Mouse (Mus musculus) neural tube, embryonic 15.5 days (tissue): ENCODE results near the gene Rprd2. TPM values are rescaled to one million over a fixed set of nuclear protein-coding genes. Genes with fewer than 3 reads are reported as not detected.

Source experiments
- ATAC-seq: fragments of 200-750 bp; cut with Nextera tagmentation; 2 replicates; pipeline ENCODE4 v1.8.0; 2017; ENCODE audit warnings: mild to moderate bottlenecking, moderate TSS enrichment, moderate library complexity; ENCODE audit not compliant: low FRiP score
- H3K27ac ChIP-seq: fragments of 300-500 bp; sonication (generic); replicated peaks from 2 replicates; pipeline ENCODE4 v1.5.1; 2015; ENCODE audit warnings: mild to moderate bottlenecking, inconsistent platforms
- H3K27me3 ChIP-seq: fragments of 300-500 bp; sonication (generic); replicated peaks from 2 replicates; pipeline ENCODE4 v1.6.1; 2015; ENCODE audit warnings: inconsistent platforms
- H3K36me3 ChIP-seq: fragments of 300-500 bp; sonication (generic); 2 replicates; pipeline ENCODE4 v1.6.1; 2015; ENCODE audit warnings: inconsistent platforms
- H3K4me1 ChIP-seq: fragments of 300-500 bp; sonication (generic); 2 replicates; pipeline ENCODE4 v1.6.1; 2015; ENCODE audit warnings: inconsistent platforms
- H3K4me2 ChIP-seq: fragments of 300-500 bp; sonication (generic); 2 replicates; pipeline ENCODE4 v1.6.1; 2015; ENCODE audit warnings: inconsistent platforms, mild to moderate bottlenecking, moderate library complexity
- H3K4me3 ChIP-seq: fragments of 300-500 bp; sonication (generic); replicated peaks from 2 replicates; pipeline ENCODE4 v1.5.1; 2015; ENCODE audit warnings: mild to moderate bottlenecking, inconsistent platforms
- H3K9ac ChIP-seq: fragments of 300-500 bp; sonication (generic); replicated peaks from 2 replicates; pipeline ENCODE4 v1.6.1; 2015; ENCODE audit warnings: mild to moderate bottlenecking, inconsistent platforms
- H3K9me3 ChIP-seq: fragments of 300-500 bp; sonication (generic); replicated peaks from 2 replicates; pipeline ENCODE4 v1.6.1; 2016; ENCODE audit warnings: inconsistent platforms
- WGBS: fragments of 180-500 bp; shearing (Covaris S2); methylation state at CpG from one replicate; pipeline ENCODE4 v1.1.7; 2015; ENCODE audit warnings: mixed read lengths; 5-methylcytosine and 5-hydroxymethylcytosine counted together
- polyA plus RNA-seq: library from polyadenylated mRNA; unstranded; fragments of >200 nt; fragmentation: Nextera tagmentation; extraction: Ambion mirVana; gene quantifications from 2 replicates; pipeline ENCODE4 v1.2.1, GENCODE M21; 2015

Gene Rprd2
- polyA plus RNA-seq, 1 experiment from 2014 or later = 22.3 TPM

GRCm38 (mm10) chr3:95732744-95733521, 85.7 kb downstream of the Rprd2 start:
- WGBS = 89% methylated on average over 11 of the region's 11 CpGs
- H3K36me3 ChIP-seq = peaks cover 17% of the 10 kb centered on the region
- no peaks in the 10 kb centered on the region for H3K4me1 ChIP-seq
- no peak overlapping the region for H3K9ac ChIP-seq
- ATAC-seq = no peak
- H3K27me3 ChIP-seq = no peaks in the 10 kb centered on the region
- no peaks in the 10 kb centered on the region for H3K9me3 ChIP-seq
- no peak overlapping the region for H3K4me2 ChIP-seq
- H3K4me3 ChIP-seq = no peak overlapping the region
- H3K27ac ChIP-seq = no peak overlapping the region

GRCm38 (mm10) chr3:95732297-95732696, 86.4 kb downstream of the Rprd2 start:
- Histone ChIP-seq H3K27me3 (no peaks in the 10 kb centered on the region), H3K4me1 (no peaks in the 10 kb centered on the region), H3K36me3 (peaks cover 17% of the 10 kb centered on the region), H3K4me2 (no peak overlapping the region), H3K4me3 (no peak overlapping the region), H3K27ac (no peak overlapping the region), H3K9ac (no peak overlapping the region), H3K9me3 (no peaks in the 10 kb centered on the region)
- WGBS = 97% methylated on average over 9 of the region's 9 CpGs
- no peak for ATAC-seq

- Histone ChIP-seq H3K9me3 (no peaks in the 10 kb centered on the region), H3K27ac (no peak overlapping the region), H3K27me3 (no peaks in the 10 kb centered on the region), H3K4me1 (no peaks in the 10 kb centered on the region), H3K9ac (no peak overlapping the region), H3K4me3 (no peak overlapping the region), H3K36me3 (peaks cover 17% of the 10 kb centered on the region), H3K4me2 (no peak overlapping the region)
- 93% methylated on average over 4 of the region's 4 CpGs for WGBS
- no peak for ATAC-seq
These were observed 86.9 kb downstream of the Rprd2 start for GRCm38 (mm10) chr3:95731802-95732201.

- Histone ChIP-seq H3K27me3 (no peaks in the 10 kb centered on the region), H3K4me3 (no peak overlapping the region), H3K9ac (no peak overlapping the region), H3K4me1 (no peaks in the 10 kb centered on the region), H3K36me3 (peaks cover 8% of the 10 kb centered on the region), H3K4me2 (no peak overlapping the region), H3K9me3 (no peaks in the 10 kb centered on the region), H3K27ac (no peak overlapping the region)
- ATAC-seq = no peak
- 76% methylated on average over 7 of the region's 7 CpGs for WGBS
These were observed 88.2 kb downstream of the Rprd2 start for GRCm38 (mm10) chr3:95730431-95730830.

- H3K4me2 ChIP-seq = no peak overlapping the region
- H3K4me3 ChIP-seq = no peak overlapping the region
- H3K27me3 ChIP-seq = no peaks in the 10 kb centered on the region
- no peak overlapping the region for H3K27ac ChIP-seq
- H3K36me3 ChIP-seq = no peaks in the 10 kb centered on the region
- H3K4me1 ChIP-seq = no peaks in the 10 kb centered on the region
- H3K9me3 ChIP-seq = no peaks in the 10 kb centered on the region
- ATAC-seq = no peak
- 84% methylated on average over 2 of the region's 2 CpGs for WGBS
- no peak overlapping the region for H3K9ac ChIP-seq
These were observed 89.8 kb downstream of the Rprd2 start for GRCm38 (mm10) chr3:95728906-95729305.

GRCm38 (mm10) chr3:95726696-95727358, 91.8 kb downstream of the Rprd2 start:
- Histone ChIP-seq H3K27ac (no peak overlapping the region), H3K36me3 (no peaks in the 10 kb centered on the region), H3K4me3 (no peak overlapping the region), H3K4me2 (no peak overlapping the region), H3K4me1 (no peaks in the 10 kb centered on the region), H3K9ac (no peak overlapping the region), H3K9me3 (no peaks in the 10 kb centered on the region), H3K27me3 (no peaks in the 10 kb centered on the region)
- no peak for ATAC-seq
- 74% methylated on average over 7 of the region's 7 CpGs for WGBS

- H3K4me2 ChIP-seq = no peak overlapping the region
- no peak for ATAC-seq
- no peak overlapping the region for H3K4me3 ChIP-seq
- no peak overlapping the region for H3K27ac ChIP-seq
- no peaks in the 10 kb centered on the region for H3K4me1 ChIP-seq
- no peaks in the 10 kb centered on the region for H3K36me3 ChIP-seq
- no peak overlapping the region for H3K9ac ChIP-seq
- WGBS = 82% methylated on average over 7 of the region's 7 CpGs
- no peaks in the 10 kb centered on the region for H3K27me3 ChIP-seq
- H3K9me3 ChIP-seq = no peaks in the 10 kb centered on the region
These were observed 92.8 kb downstream of the Rprd2 start for GRCm38 (mm10) chr3:95725863-95726262.

- 85% methylated on average over 3 of the region's 3 CpGs for WGBS
- no peaks in the 10 kb centered on the region for H3K36me3 ChIP-seq
- no peaks in the 10 kb centered on the region for H3K4me1 ChIP-seq
- no peak for ATAC-seq
- H3K27me3 ChIP-seq = no peaks in the 10 kb centered on the region
- H3K4me3 ChIP-seq = no peak overlapping the region
- H3K9ac ChIP-seq = no peak overlapping the region
- no peaks in the 10 kb centered on the region for H3K9me3 ChIP-seq
- no peak overlapping the region for H3K27ac ChIP-seq
- no peak overlapping the region for H3K4me2 ChIP-seq
These were observed 96.3 kb downstream of the Rprd2 start for GRCm38 (mm10) chr3:95722386-95722785.

GRCm38 (mm10) chr3:95718153-95718552, 100.5 kb downstream of the Rprd2 start:
- no peak overlapping the region for H3K4me2 ChIP-seq
- no peak for ATAC-seq
- WGBS = 89% methylated on average over 2 of the region's 2 CpGs

GRCm38 (mm10) chr3:95716075-95716474, 102.6 kb downstream of the Rprd2 start:
- no peak overlapping the region for H3K27ac ChIP-seq
- no peaks in the 10 kb centered on the region for H3K27me3 ChIP-seq
- H3K4me3 ChIP-seq = no peak overlapping the region
- H3K9me3 ChIP-seq = no peaks in the 10 kb centered on the region
- H3K9ac ChIP-seq = no peak overlapping the region
- H3K4me1 ChIP-seq = no peaks in the 10 kb centered on the region
- 86% methylated on average over 1 of the region's 1 CpGs for WGBS
- no peaks in the 10 kb centered on the region for H3K36me3 ChIP-seq
- ATAC-seq = no peak
- H3K4me2 ChIP-seq = no peak overlapping the region

More at GRCm38 (mm10) chr3:95718153-95718552, 100.5 kb downstream of the Rprd2 start:
- no peak overlapping the region for H3K9ac ChIP-seq
- H3K27ac ChIP-seq = no peak overlapping the region
- no peak overlapping the region for H3K4me3 ChIP-seq
- H3K36me3 ChIP-seq = no peaks in the 10 kb centered on the region
- no peaks in the 10 kb centered on the region for H3K4me1 ChIP-seq
- no peaks in the 10 kb centered on the region for H3K27me3 ChIP-seq
- H3K9me3 ChIP-seq = no peaks in the 10 kb centered on the region
